Mouse (Mus musculus) G1E (cell line): ENCODE results near the gene Lmntd1. TPM values are rescaled to one million over a fixed set of nuclear protein-coding genes. Genes with fewer than 3 reads are reported as not detected.

Experiments
- ATAC-seq: 2 replicates; pipeline ENCODE4 v1.8.0; 2016; ENCODE audit warnings: mild to moderate bottlenecking; ENCODE audit not compliant: insufficient number of reproducible peaks, poor library complexity, low FRiP score, severe bottlenecking; ENCODE audit errors: extremely low read depth
- DNase-seq: peaks from one replicate; pipeline ENCODE4 v3.0.0; 2012; ENCODE audit warnings: low spot score
- H3K27me3 ChIP-seq: 2 replicates; pipeline ENCODE4 v1.6.1; 2012; ENCODE audit warnings: mild to moderate bottlenecking, low read length, inconsistent platforms; ENCODE audit not compliant: insufficient read depth
- H3K36me3 ChIP-seq: replicated peaks from 2 replicates; pipeline ENCODE3; 2012; ENCODE audit warnings: mild to moderate bottlenecking, inconsistent platforms
- H3K4me1 ChIP-seq: 2 replicates; pipeline ENCODE4 v1.6.1; 2012; ENCODE audit warnings: low read depth, low read length, inconsistent platforms, mixed read lengths; ENCODE audit not compliant: insufficient read depth
- H3K4me3 ChIP-seq: 2 replicates; pipeline ENCODE4 v1.5.1; 2012; ENCODE audit warnings: low read depth, mild to moderate bottlenecking, inconsistent platforms, low read length, moderate library complexity, mixed read lengths
- H3K9me3 ChIP-seq: replicated peaks from 2 replicates; pipeline ENCODE4 v1.6.1; 2012; ENCODE audit warnings: inconsistent platforms
- CTCF ChIP-seq: IDR thresholded peaks from 2 replicates; pipeline ENCODE4 v1.5.1; 2012; ENCODE audit warnings: low read depth, low read length, inconsistent platforms, mixed read lengths
- GATA1 ChIP-seq: IDR thresholded peaks from 2 replicates; pipeline ENCODE4 v1.6.1; 2012; ENCODE audit warnings: borderline replicate concordance, low read length, inconsistent platforms, mixed read lengths
- GATA2 ChIP-seq: IDR thresholded peaks from 2 replicates; pipeline ENCODE4 v1.6.1; 2012; ENCODE audit warnings: low read depth, low read length, inconsistent platforms, borderline replicate concordance
- POLR2AphosphoS5 ChIP-seq: IDR thresholded peaks from 2 replicates; pipeline ENCODE4 v1.6.1; 2012; ENCODE audit warnings: low read depth, low read length, inconsistent platforms; ENCODE audit not compliant: insufficient replicate concordance
- TAL1 ChIP-seq: conservative IDR thresholded peaks from 2 replicates; pipeline ENCODE4 v1.6.1; 2012; ENCODE audit warnings: low read depth, low read length, inconsistent platforms, mixed read lengths
- polyA plus RNA-seq: library from polyadenylated mRNA; stranded (reverse); fragments of >175 nt; gene quantifications from 2 replicates; pipeline ENCODE4 v1.2.3, GENCODE M21; 2012
- total RNA-seq, 2 experiments: library from RNA; stranded (forward) in 1 of 2; stranded (reverse) in 1 of 2; fragments of 200-1000 nt in 1 of 2; fragments of >200 nt in 1 of 2; fragmentation: Nextera tagmentation in 1 of 2; gene quantifications; 2 replicates each; pipeline ENCODE4 v1.2.3; 2014 to 2017

Lmntd1 gene
- total and polyA plus RNA-seq, 3 experiments: 0.22 TPM; not detected in 2

DNA sequence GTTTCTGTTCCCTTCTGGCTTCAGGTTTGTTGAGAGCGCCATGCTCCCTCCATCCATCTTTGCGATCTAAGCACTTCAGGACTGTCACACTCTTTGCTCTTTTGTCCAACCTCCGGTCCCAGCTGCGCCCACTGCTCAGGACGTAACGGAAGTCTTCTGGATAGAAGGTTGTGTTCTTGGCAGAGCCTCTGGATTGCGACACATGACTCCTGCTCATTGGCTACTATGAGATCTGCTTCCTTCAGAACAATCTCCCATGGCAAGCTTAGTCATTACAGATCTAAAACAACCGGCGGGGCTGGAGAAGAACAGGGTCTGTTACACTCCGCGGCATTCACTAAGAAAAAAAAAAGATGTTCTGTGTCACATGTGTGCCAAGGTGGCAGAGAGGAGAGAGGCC, 247.6 kb downstream of the Lmntd1 start:
- H3K27me3 ChIP-seq: no peaks in the 10 kb centered on the region
- peaks cover 61% of the 10 kb centered on the region for H3K9me3 ChIP-seq
- no peak for DNase-seq
- TF ChIP-seq GATA2: no peak
- no peak for TF ChIP-seq POLR2AphosphoS5
- TF ChIP-seq TAL1: no peak
- no peak for TF ChIP-seq GATA1
- no peaks in the 10 kb centered on the region for H3K4me1 ChIP-seq
- H3K4me3 ChIP-seq: no peak overlapping the region
- ATAC-seq: no peak
- no peaks in the 10 kb centered on the region for H3K36me3 ChIP-seq

DNA sequence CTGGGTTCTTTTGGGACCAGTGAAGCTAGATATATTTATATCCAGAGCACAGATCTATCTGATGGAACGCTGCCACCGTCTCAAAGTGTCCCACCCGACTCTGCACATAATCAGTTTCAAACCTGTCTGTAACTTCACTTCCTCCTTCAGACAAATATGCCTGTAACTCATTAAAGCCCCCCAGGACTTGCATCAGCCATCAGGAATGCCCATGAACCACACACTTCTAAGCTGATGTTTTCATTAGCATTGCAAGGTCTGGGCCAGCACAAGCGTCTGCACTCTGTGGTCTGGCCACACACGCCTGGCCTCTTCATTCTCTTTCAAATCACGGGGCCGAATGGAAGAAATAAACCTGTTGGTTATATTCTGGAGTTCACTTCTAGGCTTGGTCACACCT, 250.4 kb downstream of the Lmntd1 start:
- Histone ChIP-seq H3K36me3 (no peaks in the 10 kb centered on the region), H3K9me3 (peaks cover 57% of the 10 kb centered on the region), H3K27me3 (no peaks in the 10 kb centered on the region), H3K4me1 (no peaks in the 10 kb centered on the region), H3K4me3 (no peak overlapping the region)
- DNase-seq (no peak), ATAC-seq (no peak)
- no peak for TF ChIP-seq GATA1
- no peak for TF ChIP-seq CTCF
- TF ChIP-seq POLR2AphosphoS5: no peak
- TF ChIP-seq GATA2: no peak
- no peak for TF ChIP-seq TAL1

DNA sequence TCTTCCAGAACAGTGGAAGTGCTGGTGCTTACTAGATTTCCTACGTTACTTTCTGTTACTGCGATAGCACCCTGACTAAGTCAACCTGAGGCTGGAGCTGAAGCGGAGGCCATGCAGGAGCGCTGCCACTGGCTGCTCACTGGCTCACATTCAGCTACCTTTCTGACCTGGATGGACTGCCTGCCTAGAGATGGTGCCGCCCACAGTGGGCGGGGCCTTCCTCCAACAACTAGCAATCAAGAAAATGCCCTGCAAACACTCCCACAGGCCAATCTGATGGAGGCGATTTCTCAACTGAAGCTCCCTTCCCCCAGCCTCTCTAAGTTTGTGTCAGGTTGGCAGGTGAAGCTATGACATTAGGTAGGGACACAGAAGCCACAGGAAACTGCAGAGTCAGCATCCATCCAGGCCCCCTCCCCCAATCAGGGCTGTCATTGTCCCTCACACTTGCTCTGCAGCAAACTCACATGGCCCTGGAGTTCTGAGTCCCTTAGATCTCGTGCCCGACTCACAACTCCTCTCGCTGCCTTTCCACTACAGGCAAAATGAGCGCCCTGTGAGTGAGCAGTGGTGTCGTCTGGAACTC, 252.9 kb downstream of the Lmntd1 start:
- DNase-seq: no peak
- no peaks in the 10 kb centered on the region for H3K4me1 ChIP-seq
- no peak overlapping the region for H3K4me3 ChIP-seq
- no peaks in the 10 kb centered on the region for H3K36me3 ChIP-seq
- peaks cover 40% of the 10 kb centered on the region for H3K9me3 ChIP-seq
- TF ChIP-seq CTCF (no peak), POLR2AphosphoS5 (no peak), TAL1 (no peak), GATA2 (no peak), GATA1 (no peak)
- no peaks in the 10 kb centered on the region for H3K27me3 ChIP-seq
- ATAC-seq: no peak

DNA sequence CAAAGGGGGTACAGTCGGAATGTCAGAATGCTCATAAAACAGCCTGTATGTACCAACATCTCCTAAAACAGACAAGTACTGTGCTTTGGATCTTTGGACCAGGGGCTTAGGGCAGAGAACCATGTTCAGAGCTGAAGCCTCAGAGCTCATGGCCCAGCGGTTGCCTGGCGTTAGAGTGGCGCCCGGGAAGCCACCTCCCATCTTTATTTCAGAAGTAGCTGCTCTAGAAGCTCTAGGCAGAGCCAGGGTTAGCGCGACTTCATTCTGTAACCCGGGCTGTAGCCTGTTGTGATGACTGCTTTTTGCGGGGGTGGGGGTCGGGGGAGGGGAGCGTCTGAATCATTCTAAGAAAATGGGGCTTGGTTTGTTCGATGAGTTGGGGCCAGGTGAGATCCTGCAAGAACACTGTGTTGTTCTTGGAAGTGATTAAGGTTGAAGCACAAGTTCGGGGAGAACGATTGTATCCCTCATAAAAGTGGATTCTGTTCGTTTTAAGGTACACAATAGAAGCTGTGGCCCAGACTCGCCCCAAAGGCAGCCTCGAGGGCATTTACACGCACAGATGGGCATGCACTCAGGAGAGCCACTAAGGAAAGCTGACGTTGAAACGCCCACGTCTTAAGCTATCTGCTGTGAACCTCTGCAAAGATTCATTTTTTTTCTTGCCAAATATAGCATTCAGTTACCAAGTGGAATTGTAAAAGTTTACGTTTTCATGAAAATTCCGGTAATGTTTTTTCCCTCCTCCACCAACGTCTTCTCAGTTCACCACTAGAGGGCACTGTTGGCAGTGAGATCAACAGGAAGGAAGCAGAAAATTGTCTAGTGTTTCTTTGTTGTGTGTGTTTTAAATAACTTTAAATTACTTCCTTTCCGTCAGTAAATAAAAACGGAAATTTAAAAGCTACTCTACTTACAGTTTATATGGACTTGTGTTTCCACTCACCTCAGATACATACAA, 254.4 kb downstream of the Lmntd1 start:
- ATAC-seq (no peak), DNase-seq (no peak)
- peaks cover 33% of the 10 kb centered on the region for H3K9me3 ChIP-seq
- no peaks in the 10 kb centered on the region for H3K4me1 ChIP-seq
- no peaks in the 10 kb centered on the region for H3K27me3 ChIP-seq
- no peak overlapping the region for H3K4me3 ChIP-seq
- no peak for TF ChIP-seq POLR2AphosphoS5
- TF ChIP-seq TAL1: no peak
- no peak for TF ChIP-seq GATA2
- no peak for TF ChIP-seq CTCF
- no peak for TF ChIP-seq GATA1
- no peaks in the 10 kb centered on the region for H3K36me3 ChIP-seq

DNA sequence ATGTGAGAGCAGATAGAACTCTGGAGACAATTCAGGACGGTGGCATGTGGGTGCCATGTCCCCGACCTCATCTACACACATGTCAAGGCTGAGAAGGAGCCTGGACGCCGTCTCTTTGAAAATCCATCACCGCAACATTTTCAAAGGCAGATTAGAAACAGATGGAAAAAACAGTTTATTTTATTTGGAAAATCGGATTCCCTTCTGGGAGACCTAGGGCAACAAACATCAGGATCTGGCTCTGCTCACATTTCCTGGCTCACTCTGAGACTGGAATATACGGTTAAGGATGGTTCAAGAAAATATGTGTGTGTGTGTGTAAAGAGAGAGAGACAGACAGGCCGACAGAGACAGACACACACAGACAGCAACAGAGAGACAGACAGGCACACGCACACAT, 256.1 kb downstream of the Lmntd1 start:
- TF ChIP-seq GATA2: no peak
- TF ChIP-seq TAL1: no peak
- no peak for TF ChIP-seq CTCF
- no peak for TF ChIP-seq POLR2AphosphoS5
- TF ChIP-seq GATA1: no peak
- Histone ChIP-seq H3K4me1 (no peaks in the 10 kb centered on the region), H3K4me3 (no peak overlapping the region), H3K36me3 (no peaks in the 10 kb centered on the region), H3K9me3 (peaks cover 30% of the 10 kb centered on the region), H3K27me3 (no peaks in the 10 kb centered on the region)
- no peak for DNase-seq
- ATAC-seq: no peak

DNA sequence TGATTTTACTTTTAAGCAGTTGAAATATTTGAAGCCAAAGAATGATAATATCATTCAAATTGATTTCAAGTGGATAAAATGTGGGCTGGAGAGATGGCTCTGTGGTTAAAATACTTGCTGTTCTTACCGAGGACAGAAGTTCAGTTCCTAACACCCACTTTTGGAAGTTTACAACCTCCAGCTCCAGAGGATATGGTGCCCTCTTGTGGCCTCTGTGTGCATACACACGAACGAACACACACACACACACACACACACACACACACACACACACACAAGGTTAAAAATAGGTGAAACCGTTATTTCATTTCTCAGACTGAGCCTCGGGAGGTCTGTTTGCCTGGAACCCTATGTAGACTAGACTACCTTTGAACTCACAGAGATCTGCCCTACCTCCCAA, 260.3 kb downstream of the Lmntd1 start:
- H3K4me1 ChIP-seq: no peaks in the 10 kb centered on the region
- TF ChIP-seq GATA2 (no peak), TAL1 (no peak), CTCF (no peak), GATA1 (no peak)
- peaks cover 25% of the 10 kb centered on the region for H3K9me3 ChIP-seq
- H3K27me3 ChIP-seq: no peaks in the 10 kb centered on the region
- no peak overlapping the region for H3K4me3 ChIP-seq
- H3K36me3 ChIP-seq: no peaks in the 10 kb centered on the region
- ATAC-seq (no peak), DNase-seq (no peak)

DNA sequence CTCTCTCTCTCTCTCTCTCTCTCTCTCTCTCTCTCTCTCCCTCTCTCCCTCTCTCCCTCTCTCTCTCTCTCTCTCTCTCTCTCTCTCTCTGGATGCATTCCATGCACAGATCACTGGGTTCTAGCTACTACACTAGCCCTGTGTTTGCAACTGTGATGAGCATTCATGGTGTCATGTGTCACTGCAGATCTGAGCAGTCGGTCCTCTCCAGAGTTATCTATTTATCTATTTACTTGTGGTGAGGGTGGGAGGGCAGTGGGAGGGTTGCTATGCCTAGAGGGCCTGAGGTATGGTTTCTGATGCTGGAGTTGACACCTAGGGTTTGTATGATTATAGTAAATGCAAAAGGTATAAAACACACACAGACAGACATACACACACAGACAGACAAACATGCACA, 261.4 kb downstream of the Lmntd1 start:
- H3K4me1 ChIP-seq: no peaks in the 10 kb centered on the region
- DNase-seq: no peak
- ATAC-seq: no peak
- H3K9me3 ChIP-seq: peaks cover 33% of the 10 kb centered on the region
- no peaks in the 10 kb centered on the region for H3K27me3 ChIP-seq
- TF ChIP-seq TAL1: no peak
- no peak for TF ChIP-seq POLR2AphosphoS5
- no peak for TF ChIP-seq GATA2
- no peak for TF ChIP-seq GATA1
- TF ChIP-seq CTCF: no peak
- H3K36me3 ChIP-seq: no peaks in the 10 kb centered on the region
- no peak overlapping the region for H3K4me3 ChIP-seq
